Mouse (Mus musculus) right cerebral cortex, adult 2 months (tissue): ENCODE data around the gene Scoc.

Experiments
- DNase-seq, 2 experiments: peaks; one replicate each; pipeline ENCODE4 v3.0.0; 2021 to 2022; ENCODE audit warnings: low spot score in 2 of 2

The Scoc gene

GRCm38 (mm10) chr8:83397726-83398125 is 60.5 kb downstream of the Scoc start:
- no peak for DNase-seq

- no peak for DNase-seq
Measured at GRCm38 (mm10) chr8:83396680-83397079, 61.5 kb downstream of the Scoc start.

GRCm38 (mm10) chr8:83394325-83394724 is 63.9 kb downstream of the Scoc start:
- no peak for DNase-seq

DNA sequence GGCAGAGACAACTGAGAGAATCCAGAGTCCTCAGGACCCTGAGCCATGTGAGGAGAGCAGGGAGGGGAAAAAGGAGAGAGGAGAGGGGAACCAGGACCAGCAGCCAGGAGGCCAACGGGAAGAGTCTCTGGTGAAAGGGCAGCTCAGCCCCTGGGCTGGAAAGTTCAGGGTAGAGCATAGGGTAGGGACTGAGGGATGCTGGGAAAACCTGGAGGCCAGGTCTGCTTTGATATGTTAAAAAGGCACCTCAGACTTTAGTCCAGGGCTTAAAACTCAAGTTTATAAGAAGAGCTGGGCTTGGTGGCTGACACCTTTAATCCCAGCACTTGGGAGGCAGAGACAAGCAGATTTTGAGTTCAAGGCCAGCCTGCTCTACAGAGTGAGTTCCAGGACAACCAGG is 65.7 kb downstream of the Scoc start:
- DNase-seq = no peak

DNA sequence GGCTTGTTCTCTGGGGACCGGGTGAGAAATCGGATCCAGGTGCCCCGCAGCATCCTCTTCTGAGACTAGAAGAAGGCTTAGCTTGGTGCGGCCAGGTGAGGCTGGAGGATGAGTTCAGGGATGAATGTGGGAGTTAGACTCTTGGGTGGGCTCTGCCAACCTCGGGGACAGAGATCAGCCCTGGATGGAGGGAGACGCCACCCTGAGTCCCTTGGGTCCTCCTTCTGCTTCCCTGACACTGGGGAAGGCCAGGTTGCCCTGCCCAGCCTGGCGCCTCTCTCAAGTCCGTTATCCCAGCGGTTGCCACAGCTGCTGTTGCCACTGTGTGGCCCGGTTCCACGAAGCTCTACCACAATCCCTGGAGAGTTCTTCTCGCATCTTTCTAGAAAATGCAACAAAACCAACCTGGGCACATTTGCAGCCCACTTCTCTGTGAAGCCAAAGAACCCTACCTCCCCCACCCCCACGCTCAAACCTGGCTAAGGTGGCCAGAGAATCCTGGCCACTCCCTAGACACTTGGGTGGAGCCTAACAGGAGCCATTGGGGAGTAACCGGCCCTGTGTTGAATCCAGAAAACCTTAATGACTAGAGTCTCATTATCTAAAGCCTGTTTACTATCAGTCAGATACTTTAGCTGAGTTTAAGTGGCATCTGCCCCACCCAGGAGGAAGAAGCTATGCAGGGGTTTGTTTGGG is 68.0 kb downstream of the Scoc start:
- no peak for DNase-seq

GRCm38 (mm10) chr8:83389316-83390005 is 68.7 kb downstream of the Scoc start, which contains the start of gene Clgn:
Gene Clgn (plus strand): TSS chr8:83389867.
- peak; percentile 78 for DNase-seq

GRCm38 (mm10) chr8:83382850-83383249 is 75.3 kb downstream of the Scoc start:
- no peak for DNase-seq

DNA sequence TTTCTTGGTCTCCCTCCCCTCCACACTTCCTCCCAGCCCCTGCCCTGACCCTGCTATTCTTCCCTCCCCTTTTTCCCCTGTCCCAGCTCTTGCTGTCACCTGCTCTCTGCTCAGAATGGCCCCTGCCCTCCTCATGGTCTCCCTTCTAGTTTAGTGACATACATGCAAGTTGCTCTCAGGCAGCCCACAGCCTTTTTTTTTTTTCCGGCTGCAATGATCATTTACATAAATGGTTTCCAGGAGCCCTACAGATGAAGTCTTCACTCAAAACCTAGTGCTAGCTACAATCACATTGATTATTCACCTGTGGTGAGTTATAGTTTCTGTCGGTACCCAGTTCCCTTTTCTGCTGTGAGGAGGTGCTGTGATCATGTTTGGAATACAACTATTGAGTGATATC is 77.2 kb downstream of the Scoc start:
- no peak for DNase-seq

GRCm38 (mm10) chr8:83380141-83380540 is 78.0 kb downstream of the Scoc start:
- DNase-seq = no peak
